Mouse (Mus musculus): Measurements from ENCODE around the gene Capn5.

The Capn5 gene

DNA sequence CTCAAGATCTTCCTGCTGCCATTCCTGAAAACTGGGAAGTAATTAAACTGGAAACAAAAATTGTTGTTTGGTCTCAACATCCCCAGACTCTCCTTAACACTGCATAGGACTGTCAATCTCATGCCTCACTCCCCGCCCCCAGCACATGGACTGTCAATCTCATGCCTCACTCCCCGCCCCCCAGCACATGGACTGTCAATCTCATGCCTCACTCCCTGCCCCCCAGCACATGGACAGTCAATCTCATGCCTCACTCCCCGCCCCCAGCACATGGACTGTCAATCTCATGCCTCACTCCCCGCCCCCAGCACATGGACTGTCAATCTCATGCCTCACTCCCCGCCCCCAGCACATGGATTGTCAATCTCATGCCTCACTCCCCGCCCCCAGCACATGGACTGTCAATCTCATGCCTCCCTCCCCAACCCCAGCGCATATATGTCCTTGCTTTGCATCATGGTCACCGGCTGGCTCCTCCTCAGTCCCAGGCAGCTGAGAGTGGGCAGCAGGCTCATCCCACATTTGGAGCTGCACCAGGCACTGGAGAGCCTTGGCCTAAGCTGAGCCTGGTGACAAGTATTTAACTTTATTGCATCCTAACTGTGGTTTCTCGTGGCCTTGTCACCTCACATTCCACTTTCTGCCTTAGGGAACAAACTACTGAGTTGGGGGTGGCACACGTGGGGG is 29.2 kb downstream of the Capn5 start:
- no peak for DNase-seq (ENCODE audit: low spot score)

GRCm38 (mm10) chr7:98147766-98148165 is 30.3 kb downstream of the Capn5 start:
- DNase-seq (ENCODE audit: low spot score): no peak

GRCm38 (mm10) chr7:98146447-98146845 is 31.6 kb downstream of the Capn5 start:
- peak; percentile 11 for DNase-seq (ENCODE audit: low spot score)

DNA sequence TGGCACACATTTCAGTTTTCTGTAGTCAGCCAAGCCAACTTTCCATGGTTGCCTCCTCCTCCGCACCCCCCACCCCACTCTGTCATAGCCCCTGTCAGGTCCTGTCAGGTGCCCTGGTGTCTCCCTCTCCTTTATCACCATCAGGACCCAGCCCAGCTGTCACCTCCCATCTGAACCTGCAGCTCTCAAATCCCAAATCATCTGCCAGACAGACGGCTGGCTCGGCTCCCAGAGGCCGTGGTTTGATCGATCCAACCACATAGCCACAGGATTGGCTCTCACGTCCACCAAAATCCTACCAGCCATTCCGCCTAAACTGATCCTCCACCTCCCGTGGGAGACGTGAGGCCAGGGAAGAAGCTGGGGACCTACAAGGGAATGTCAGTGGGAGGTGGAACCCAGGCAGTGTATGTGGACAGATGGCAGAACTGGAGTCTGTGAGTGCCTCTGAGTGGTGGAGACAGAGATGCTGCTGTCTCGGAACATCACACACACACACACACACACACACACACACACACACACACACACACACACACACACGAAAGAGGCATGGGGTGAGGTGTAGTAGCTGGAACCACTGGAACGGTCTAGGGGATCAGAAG is 32.1 kb downstream of the Capn5 start:
- no peak for DNase-seq (ENCODE audit: low spot score)

DNA sequence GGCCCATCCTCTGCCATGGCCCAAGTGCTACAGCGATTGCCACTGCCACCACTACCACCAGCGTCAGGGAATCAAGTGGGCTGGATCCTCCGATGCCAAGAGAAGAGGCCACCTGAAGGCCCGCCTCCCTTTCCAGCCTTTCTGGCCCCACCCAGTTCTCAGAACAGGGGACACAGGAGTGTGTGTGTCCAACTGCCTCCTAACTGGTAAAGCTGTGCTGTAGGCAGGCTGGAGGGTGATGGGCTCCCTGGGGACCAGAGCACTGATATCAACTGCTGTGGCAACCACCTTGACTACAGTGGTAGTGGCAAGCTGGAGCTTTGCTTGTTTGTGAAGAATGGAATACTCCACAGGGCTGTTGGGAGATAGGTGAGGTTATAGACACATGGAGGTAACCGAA is 32.7 kb downstream of the Capn5 start, which contains the start of gene Omp:
Omp (minus strand) TSS at position 101 of the 400 bp plus-strand sequence.
- no peak for DNase-seq (ENCODE audit: low spot score)

GRCm38 (mm10) chr7:98142648-98143047 is 35.4 kb downstream of the Capn5 start:
- DNase-seq (ENCODE audit: low spot score): no peak

GRCm38 (mm10) chr7:98142247-98142646 is 35.8 kb downstream of the Capn5 start:
- DNase-seq (ENCODE audit: low spot score): no peak

- peak; percentile 45 for DNase-seq (ENCODE audit: low spot score)
Measured at GRCm38 (mm10) chr7:98141206-98141605, 36.9 kb downstream of the Capn5 start.

DNA sequence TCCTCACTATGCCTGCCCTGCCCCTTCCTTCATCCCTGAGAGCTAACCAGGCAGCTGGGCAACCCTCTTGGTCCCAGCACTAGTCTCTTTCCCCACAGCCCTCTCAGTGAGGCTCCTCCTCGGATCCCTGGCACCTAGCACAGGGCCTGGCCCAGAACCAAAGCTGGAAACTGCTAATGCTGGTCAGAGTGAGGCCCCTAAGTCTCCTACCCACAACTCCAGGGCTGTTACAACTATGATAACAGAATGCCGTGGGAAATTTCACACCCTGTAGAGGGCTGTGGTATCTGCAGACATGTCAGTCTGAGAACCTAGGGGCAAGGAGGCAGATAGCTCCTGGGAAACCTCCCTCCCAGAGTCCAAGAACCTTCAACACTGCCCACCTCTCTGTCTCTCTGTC is 37.5 kb downstream of the Capn5 start:
- DNase-seq (ENCODE audit: low spot score): peak; percentile 60

DNA sequence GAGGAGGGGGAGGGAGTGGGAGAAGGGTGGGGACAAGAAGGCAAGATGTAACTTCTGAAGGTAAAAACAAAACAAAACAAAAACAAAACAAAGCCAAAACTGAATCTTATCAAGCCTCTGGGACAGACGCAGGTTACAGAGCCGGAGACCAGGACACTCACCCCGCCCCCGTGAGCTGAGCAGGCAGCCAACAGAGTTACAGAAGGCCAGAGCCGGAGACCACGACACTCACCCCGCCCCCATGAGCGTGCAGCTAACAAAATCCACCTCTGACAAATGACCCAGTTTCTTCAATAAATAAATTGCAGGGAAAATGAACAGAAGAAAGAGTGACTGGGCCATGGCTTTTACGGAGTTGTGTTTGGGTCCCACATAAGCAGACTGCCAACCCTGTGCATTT is 38.9 kb downstream of the Capn5 start:
- no peak for DNase-seq (ENCODE audit: low spot score)

- DNase-seq (ENCODE audit: low spot score): no peak
Measured at GRCm38 (mm10) chr7:98137995-98138394, 40.1 kb downstream of the Capn5 start.

GRCm38 (mm10) chr7:98137583-98137982 is 40.5 kb downstream of the Capn5 start:
- DNase-seq (ENCODE audit: low spot score): no peak

DNA sequence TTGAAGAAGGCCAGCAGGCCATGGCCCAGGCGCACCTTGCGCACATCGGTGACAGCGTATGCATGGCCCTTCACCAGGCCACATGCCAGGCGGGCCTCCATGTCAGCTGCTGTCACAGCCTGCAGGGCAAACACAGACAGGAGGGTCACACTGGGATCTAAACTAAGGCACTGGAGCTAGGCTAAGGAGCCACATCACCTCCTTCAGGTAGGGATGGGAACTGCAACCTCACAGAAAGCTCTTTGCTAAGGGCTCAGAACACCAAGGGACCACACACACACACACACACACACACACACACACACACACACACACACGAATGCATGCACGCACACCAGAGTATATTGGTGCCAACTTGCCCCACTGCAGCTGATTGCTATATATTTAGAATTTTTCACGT is 46.3 kb downstream of the Capn5 start:
- DNase-seq (ENCODE audit: low spot score): no peak

DNA sequence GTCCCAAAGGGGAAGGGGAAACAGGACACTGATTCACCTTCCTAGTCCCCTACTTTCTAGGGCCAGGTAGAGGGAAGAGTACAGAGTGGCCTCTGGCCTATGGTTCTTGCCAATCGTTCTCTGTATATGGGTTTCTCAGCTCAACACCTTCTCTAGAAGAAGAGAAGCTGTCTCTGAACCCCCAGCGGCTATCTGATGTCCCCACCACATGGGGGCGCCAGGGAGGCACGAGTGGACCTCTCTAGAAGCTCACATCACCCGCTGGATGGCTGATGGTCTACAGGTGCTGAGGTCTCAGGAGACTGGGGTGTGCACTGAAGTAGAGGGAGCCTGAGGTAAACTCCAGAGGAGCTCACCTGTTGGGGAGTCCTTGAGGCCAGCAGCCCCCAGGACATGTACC is 52.6 kb downstream of the Capn5 start:
- DNase-seq (ENCODE audit: low spot score): peak; percentile 26

GRCm38 (mm10) chr7:98124701-98125100 is 53.4 kb downstream of the Capn5 start:
- no peak for DNase-seq (ENCODE audit: low spot score)

GRCm38 (mm10) chr7:98121673-98122072 is 56.4 kb downstream of the Capn5 start:
- no peak for DNase-seq (ENCODE audit: low spot score)

DNA sequence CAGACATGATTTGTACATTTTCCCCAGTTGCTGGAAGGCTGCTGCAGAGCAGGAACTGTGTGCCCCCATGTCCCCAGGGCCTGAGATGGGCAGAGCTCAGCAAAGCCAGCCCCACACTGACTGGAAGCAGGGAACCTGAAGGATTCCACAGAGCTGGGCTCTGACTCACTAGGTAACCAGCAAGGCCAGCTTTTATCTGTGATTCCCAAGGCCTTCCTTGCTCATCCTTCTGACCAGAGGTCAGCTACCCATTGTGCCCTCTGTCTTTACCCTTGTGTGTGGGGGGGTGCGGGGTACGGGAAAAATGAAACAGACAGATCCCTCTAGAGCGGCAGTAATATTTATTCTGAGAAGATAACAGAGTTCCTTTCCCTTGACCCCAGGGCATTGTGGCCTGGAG is 56.8 kb downstream of the Capn5 start:
- DNase-seq (ENCODE audit: low spot score): no peak

GRCm38 (mm10) chr7:98120325-98120724 is 57.7 kb downstream of the Capn5 start:
- peak; percentile 64 for DNase-seq (ENCODE audit: low spot score)

DNA sequence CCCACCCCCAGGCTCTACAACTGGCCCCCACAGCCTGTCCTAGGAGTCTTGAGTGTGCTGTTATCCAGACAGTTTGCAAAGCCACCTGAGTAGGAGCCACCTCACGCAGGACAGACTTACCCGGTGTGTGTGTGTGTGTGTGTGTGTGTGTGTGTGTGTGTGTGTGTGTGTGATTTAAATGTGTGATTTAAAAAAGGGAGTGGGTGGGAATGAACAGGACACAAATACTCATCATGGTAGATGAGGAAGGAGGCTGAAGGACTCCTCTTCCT is 58.2 kb downstream of the Capn5 start:
- no peak for DNase-seq (ENCODE audit: low spot score)

DNA sequence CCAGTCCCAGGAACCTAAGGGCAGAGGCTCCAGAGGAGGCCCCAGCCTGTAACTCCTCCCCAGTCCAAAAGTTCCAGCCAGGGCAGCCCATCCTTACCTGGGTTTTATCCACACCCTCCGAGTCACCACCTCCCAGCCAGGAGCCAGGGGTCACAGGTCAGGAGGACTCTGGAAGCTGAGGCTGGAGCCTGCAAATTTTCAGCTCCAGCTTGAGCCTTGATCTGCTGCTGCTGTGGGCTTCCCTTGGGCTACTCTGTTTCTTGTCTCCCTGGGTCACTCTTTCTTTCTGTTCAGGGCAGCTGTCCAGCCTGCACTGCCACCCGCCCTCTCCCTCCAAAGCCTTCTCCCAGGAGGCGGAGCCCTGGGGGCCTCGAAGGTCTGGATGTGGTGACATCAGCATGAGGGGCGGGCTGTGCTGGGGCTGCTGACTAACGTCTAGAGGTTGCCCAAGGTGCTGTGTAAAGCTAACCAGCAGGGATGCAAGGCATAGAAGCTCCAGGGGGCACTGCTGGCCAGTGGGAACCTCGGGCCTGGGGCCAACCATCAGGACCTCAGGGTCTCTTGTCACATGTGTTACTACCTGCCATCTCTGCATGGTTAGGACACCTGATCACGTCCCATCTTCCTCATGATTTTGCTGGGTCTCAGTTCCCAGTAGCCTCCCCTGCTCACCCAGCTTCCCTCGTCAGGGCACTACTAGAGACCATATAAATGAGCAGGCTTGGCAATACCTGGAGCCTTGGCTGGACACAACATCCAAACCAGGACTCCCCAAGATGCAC is 58.7 kb downstream of the Capn5 start, which contains the start of gene Myo7a:
Myo7a (minus strand) TSS at position 346 of the 782 bp plus-strand sequence.
- peak; percentile 31 for DNase-seq (ENCODE audit: low spot score)

- peak; percentile 81 for DNase-seq (ENCODE audit: low spot score)
Measured at GRCm38 (mm10) chr7:98117012-98117660, 60.9 kb downstream of the Capn5 start.

DNA sequence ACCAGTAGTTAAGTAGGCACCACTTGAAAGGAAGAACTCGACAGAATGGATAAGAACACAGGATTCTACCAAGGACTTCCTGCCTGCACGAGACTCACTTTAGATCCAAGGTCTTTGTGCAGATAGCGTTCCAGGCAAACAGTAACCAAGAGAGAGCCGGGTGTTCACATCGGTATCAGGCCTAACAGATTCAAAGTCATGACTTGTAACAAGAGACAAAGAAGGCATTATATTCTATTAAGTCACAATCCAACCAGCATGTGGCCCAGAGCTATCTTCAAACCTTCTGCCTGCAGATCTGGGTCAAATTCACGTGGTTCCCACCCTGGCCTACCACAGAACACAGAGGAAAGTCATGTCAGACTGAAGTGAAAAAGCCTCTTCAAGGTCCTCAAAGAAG is 63.4 kb downstream of the Capn5 start:
- DNase-seq (ENCODE audit: low spot score): no peak

DNA sequence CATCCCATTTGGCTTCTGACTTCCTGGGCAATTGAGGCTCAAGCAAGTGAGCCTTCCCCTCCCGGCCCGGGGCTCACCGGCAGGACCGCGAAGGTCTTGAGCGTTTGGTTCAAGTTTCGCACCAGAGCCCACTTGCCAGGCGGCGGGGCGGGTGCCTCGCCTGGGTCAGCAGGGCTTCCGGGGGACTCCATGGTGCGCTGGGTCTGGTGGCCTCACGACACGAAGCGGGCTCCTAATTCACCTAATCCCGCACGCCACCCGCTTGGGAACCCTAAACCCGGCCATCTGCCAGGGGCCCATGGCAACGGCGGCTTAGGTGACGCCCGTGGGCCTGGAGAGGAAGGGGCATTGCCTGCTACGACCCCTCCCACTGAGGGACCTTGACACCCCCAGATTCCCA is 66.8 kb downstream of the Capn5 start:
- DNase-seq (ENCODE audit: low spot score): no peak

Measured in adipocyte (in vitro differentiated cells).